Mouse (Mus musculus) CD4-positive, CD25-positive, alpha-beta regulatory T cell, adult 9 weeks (primary cell): ENCODE results near the gene Ttll2. TPM values are rescaled to one million over a fixed set of nuclear protein-coding genes. Genes with fewer than 3 reads are reported as not detected.

Experiments used
- polyA plus RNA-seq: library from polyadenylated mRNA; unstranded; fragments of 100-300 nt; shearing (Covaris generic); gene quantifications from one replicate; pipeline ENCODE4 v1.2.1, GENCODE M21; 2017

Ttll2 gene
- polyA plus RNA-seq, result not detected

GRCm38 (mm10) chr17:7352596-7352995 is at the start of gene Ttll2:
Gene Ttll2, minus strand, starts transcription at chr17:7352696.

GRCm38 (mm10) chr17:7385364-7385763 is 32.9 kb upstream of the Ttll2 start, which contains the start of gene Unc93a2:
Gene Unc93a2, minus strand, starts transcription at chr17:7385464.

DNA sequence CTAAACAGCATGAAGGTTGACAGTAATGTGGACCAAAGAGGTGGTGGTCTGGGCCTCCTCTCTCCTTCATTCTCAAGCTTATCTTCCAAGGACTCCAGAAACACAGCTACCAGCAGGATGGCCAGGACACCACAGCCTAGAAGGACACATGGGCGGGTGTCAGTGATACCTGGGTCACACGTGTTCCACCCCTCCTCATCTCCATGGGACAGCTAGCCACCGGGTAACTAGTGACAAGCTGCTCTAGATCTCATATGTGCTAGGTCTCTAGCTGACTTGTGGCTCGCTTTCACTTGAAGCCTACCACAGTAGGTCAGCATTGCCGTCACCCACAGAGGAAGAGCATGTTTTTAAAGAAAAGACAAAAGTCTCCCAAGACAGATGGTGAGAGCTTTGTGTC is 19.4 kb upstream of the Ttll2 start, which contains the start of gene Gm49630:
Gm49630 (minus strand) TSS at position 101 of the 400 bp plus-strand sequence.

GRCm38 (mm10) chr17:7324346-7324745 is 28.1 kb downstream of the Ttll2 start, which contains the start of gene Tcp10a:
Gene Tcp10a, plus strand, starts transcription at chr17:7324646.

Other genes starting within 250 kb of the Ttll2 start
- 0.69 TPM for gene Rps6ka2, start 182.6 kb downstream of the Ttll2 start, polyA plus RNA-seq
- not detected for gene Tcp10a, start 28.1 kb downstream of the Ttll2 start, polyA plus RNA-seq
- not detected for gene Gm49630, start 19.3 kb upstream of the Ttll2 start, polyA plus RNA-seq
- not detected for gene Unc93a2, start 32.8 kb upstream of the Ttll2 start, polyA plus RNA-seq